Comparison of ENCODE assay signal across 8 mouse cellular contexts in genomic region chr3:153077846-153078703, GRCm38 (mm10).
DNase-seq lines count a peak whose midpoint lies in the region; ATAC-seq lines count a peak whose summit lies in the region.

No protein-coding gene starts in this region.

- peak; percentile 93 for DNase-seq in brain, adult 2 months (ENCODE audit: low read depth, low spot score)
- DNase-seq in frontal cortex, postnatal 25 days (ENCODE audit: low spot score in 2 of 2), result peak; percentile 30 to 51
- DNase-seq in left cerebral cortex, postnatal 25 days (ENCODE audit: low spot score in 2 of 2), result peak; percentile 78 to 95
- DNase-seq in liver, embryonic 11.5 days (ENCODE audit: low spot score), result no peak
- no peak for DNase-seq in embryo, embryonic 10 days (ENCODE audit: low spot score)
- DNase-seq in urinary bladder, postnatal 10 days (ENCODE audit: low spot score), result no peak

- H3K4me1 ChIP-seq in forebrain, embryonic 13.5 days, result peaks cover 15% of the 10 kb centered on the region
- H3K4me1 ChIP-seq in forebrain, embryonic 12.5 days, result peaks cover under 1% of the 10 kb centered on the region; the same call in 1 of the 2 replicates
- H3K4me1 ChIP-seq in liver, embryonic 11.5 days (replicated peaks; ENCODE audit: control insufficient read depth, insufficient read depth, low read length), result no peaks in the 10 kb centered on the region

- 69% methylated on average over 14 of the region's 14 CpGs for WGBS in forebrain, embryonic 13.5 days
- 84% methylated on average over 14 of the region's 14 CpGs for WGBS in forebrain, embryonic 12.5 days
- WGBS in liver, embryonic 11.5 days, result 78% methylated on average over 14 of the region's 14 CpGs

- H3K27ac ChIP-seq in forebrain, embryonic 13.5 days, result no peak overlapping the region
- H3K27ac ChIP-seq in forebrain, embryonic 12.5 days, result no peak overlapping the region
- no peak overlapping the region for H3K27ac ChIP-seq in liver, embryonic 11.5 days (ENCODE audit: low read depth, low read length)

- intact Hi-C loops in left cerebral cortex, postnatal 25 days (cut with DNase I), result loop anchor here (2.0 to 5.0 kb wide), 6 partner anchors 97 to 489 kb away; no protein-coding TSS in a partner anchor

- peaks cover 14% of the 10 kb centered on the region for H3K27me3 ChIP-seq in forebrain, embryonic 13.5 days
- H3K27me3 ChIP-seq in forebrain, embryonic 12.5 days, result peaks cover 10% of the 10 kb centered on the region
- no peaks in the 10 kb centered on the region for H3K27me3 ChIP-seq in liver, embryonic 11.5 days (replicated peaks; ENCODE audit: control insufficient read depth, insufficient read depth, low read length)

- no peak overlapping the region for H3K4me2 ChIP-seq in forebrain, embryonic 13.5 days
- no peak overlapping the region for H3K4me2 ChIP-seq in forebrain, embryonic 12.5 days
- H3K4me2 ChIP-seq in liver, embryonic 11.5 days, result no peak overlapping the region

- H3K9ac ChIP-seq in forebrain, embryonic 13.5 days, result no peak overlapping the region
- H3K9ac ChIP-seq in forebrain, embryonic 12.5 days, result no peak overlapping the region
- no peak overlapping the region for H3K9ac ChIP-seq in liver, embryonic 11.5 days (ENCODE audit: low read depth, low read length)

- H3K36me3 ChIP-seq in forebrain, embryonic 13.5 days (ENCODE audit: poor library complexity, severe bottlenecking), result no peaks in the 10 kb centered on the region
- H3K36me3 ChIP-seq in forebrain, embryonic 12.5 days (replicated peaks), result no peaks in the 10 kb centered on the region
- no peaks in the 10 kb centered on the region for H3K36me3 ChIP-seq in liver, embryonic 11.5 days (ENCODE audit: control insufficient read depth, insufficient read depth, low read length)

- ATAC-seq in forebrain, embryonic 13.5 days, result peak; percentile 52
- ATAC-seq in forebrain, embryonic 12.5 days (ENCODE audit: low FRiP score), result no peak
- ATAC-seq in liver, embryonic 11.5 days (replicated peaks; ENCODE audit: low FRiP score), result no peak

- no peaks in the 10 kb centered on the region; the same call in 1 of the 2 replicates for H3K9me3 ChIP-seq in forebrain, embryonic 13.5 days (replicated peaks)
- no peaks in the 10 kb centered on the region for H3K9me3 ChIP-seq in forebrain, embryonic 12.5 days
- H3K9me3 ChIP-seq in liver, embryonic 11.5 days (ENCODE audit: control insufficient read depth, low read length), result no peaks in the 10 kb centered on the region

- no peak overlapping the region for H3K4me3 ChIP-seq in forebrain, embryonic 13.5 days
- no peak overlapping the region for H3K4me3 ChIP-seq in forebrain, embryonic 12.5 days (replicated peaks)
- no peak overlapping the region for H3K4me3 ChIP-seq in liver, embryonic 11.5 days (ENCODE audit: low read depth, low read length)

Comparison
In these comparisons a context has a peak if more than half of its experiments do, and no peak if none do; other contexts are left out.
1. DNase-seq: peak in brain, adult 2 months (single experiment), frontal cortex, postnatal 25 days (2 of 2) and left cerebral cortex, postnatal 25 days (2 of 2); none in liver, embryonic 11.5 days (single experiment), embryo, embryonic 10 days (single experiment) and urinary bladder, postnatal 10 days (single experiment).